Mouse (Mus musculus) heart, postnatal 0 days (tissue): ENCODE results near the gene Myb.

Source experiments
- CTCF ChIP-seq: IDR thresholded peaks from 2 replicates; pipeline ENCODE4 v1.5.1; 2016; ENCODE audit warnings: antibody characterized with exemption, control low read depth, low read depth
- EP300 ChIP-seq: IDR thresholded peaks from 2 replicates; pipeline ENCODE4 v1.6.1; 2016; ENCODE audit warnings: antibody characterized with exemption, low read depth

- no peak for TF ChIP-seq CTCF
- TF ChIP-seq EP300 = no peak
Measured at GRCm38 (mm10) chr10:21082447-21082846, 78.3 kb downstream of the Myb start.
